Mouse (Mus musculus) layer of hippocampus, adult 18-20 months (tissue): ENCODE results near the gene Ahcyl2. TPM values are rescaled to one million over a fixed set of nuclear protein-coding genes. Genes with fewer than 3 reads are reported as not detected.
A peak's percentile ranks its signal among the peaks of the same experiment; 100 is the strongest.
"Not testable (repeated sequence)": the region's sequence is repeated elsewhere in the genome, so short reads cannot be mapped to it uniquely, and the experiment has no call there.

ENCODE experiments used
- DNase-seq, 2 experiments: peaks; one replicate each; pipeline ENCODE4 v3.0.0; 2022; ENCODE audit warnings: low spot score in 2 of 2
- long read RNA-seq: library from polyadenylated mRNA; stranded (forward); transcript quantifications from one replicate; pipeline ENCODE4 v2.0.0, GENCODE M21; 2021
- total RNA-seq, 2 experiments: library from RNA; stranded (reverse); gene quantifications; 2 replicates each; pipeline ENCODE4 v1.2.3; 2021

Gene Ahcyl2
- total RNA-seq = 100 to 1,000 TPM; 231 to 237 TPM
- long read RNA-seq, full-length matches to known transcripts = 59 of 88 reads
- long read RNA-seq, partial matches to known transcripts = 6 of 88 reads
- long read RNA-seq, other reads (novel, unspliced or antisense) = 23 of 88 reads

DNA sequence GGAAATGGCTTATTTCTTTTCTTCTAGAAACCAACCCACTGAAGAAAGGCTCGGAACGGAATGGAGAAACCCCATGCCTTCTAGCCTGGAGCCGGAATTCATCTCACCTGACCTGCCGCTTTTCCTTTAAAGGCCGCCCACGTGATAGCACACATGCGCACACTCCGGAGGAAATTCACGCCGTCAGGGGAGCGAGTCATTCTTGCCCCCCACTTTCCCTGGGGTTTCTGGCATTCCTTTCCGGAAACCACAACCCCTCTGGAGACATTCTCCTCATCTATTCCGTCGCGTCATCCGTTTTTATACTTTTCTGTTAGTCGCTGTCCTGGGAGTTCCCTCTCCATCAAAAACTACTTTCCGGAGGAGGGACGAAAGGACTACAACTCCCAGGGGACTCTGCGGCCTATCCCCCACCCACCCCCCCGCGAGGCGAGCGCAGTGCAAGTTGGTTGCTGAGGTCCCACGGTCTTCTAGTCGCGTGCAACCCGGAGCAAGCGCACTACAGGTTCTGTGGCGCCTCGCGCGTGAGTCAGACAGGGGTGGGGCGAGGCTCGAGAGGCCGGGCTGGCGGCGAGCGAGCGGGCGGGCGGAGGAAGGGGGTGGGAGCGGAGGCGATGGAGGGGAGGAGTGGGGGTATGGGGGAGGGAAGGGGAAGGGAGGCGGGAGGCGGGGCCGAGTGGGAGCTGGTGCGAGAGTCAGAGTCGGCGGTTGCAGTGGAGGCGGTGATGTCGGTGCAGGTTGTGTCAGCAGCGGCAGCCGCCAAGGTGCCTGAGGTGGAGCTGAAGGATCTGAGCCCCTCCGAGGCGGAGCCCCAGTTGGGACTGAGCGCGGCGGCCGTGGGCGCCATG is at the start of gene Ahcyl2:
Gene Ahcyl2 (plus strand): TSS at position 199 of the 848 bp plus-strand sequence.
- peak; percentile 95 to 97 for DNase-seq

DNA sequence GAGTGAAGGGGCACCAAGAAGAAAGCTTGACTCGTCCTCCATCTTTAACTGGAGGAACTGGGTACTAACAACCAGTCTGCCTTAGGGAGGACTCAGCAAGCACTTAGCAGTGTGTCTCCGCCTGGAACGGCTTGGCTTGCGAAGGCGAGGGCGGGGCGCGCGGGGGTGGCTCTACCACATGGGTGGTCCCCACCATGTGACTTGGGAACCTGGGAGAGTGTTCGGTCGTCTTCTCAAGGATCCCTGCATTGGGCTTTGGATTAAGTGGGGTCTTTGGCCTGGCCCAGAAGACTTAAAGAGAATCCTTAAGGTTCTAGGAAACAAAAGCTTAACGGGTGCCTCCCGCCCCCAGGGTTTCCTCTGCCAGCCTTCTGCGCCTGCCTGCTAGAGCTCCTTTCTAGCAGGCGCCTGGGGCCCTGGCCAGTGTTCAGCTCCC is 48.9 kb upstream of the Ahcyl2 start:
- DNase-seq = peak; percentile 67 to 77

DNA sequence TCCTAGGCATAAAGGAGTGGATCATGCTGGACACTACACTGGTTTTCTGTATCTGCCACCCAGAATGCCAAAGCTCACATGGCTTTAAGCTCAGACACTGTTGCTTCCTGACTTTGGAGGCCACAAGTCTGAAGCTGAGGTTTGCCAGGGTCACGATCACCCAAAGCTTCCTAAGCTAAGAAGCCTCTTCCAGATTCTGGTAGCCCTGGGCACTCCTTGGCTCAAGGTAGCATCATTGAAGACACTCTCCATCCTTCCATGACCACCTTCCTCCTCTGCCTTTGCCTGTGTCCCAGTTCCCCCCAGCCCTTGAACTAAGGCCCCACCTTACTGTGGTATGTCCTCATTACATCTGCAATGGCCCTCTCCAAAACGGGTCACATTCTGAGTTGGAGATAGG is 45.9 kb upstream of the Ahcyl2 start:
- DNase-seq = no peak

DNA sequence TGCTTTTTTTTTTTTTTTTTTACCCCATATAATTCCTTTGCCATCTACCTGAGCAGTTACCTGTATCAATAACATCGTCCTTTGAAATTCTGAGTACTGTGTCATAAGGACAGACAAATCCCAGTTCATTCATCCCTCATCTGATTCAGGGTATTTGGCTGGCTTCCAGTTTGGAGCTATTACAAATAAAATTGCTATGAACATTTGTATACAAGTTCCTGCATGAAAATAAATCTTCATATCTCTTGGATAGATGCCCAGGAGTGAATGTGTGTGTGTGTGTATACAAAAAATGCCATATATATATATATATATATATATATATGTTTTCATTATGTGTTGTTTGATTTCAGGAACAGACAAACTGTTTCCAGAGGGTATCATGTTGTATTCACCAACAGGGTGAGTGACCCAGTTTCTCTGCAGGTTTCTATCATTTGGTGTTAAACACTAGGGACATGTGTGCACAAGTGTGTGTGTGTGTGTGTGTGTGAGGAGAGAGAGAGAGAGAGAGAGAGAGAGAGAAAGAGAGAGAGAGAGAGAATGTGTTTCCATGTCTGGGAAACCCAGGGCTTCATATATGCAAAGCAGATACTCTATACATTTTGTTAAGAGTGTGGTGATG is 41.1 kb upstream of the Ahcyl2 start:
- no peak for DNase-seq

DNA sequence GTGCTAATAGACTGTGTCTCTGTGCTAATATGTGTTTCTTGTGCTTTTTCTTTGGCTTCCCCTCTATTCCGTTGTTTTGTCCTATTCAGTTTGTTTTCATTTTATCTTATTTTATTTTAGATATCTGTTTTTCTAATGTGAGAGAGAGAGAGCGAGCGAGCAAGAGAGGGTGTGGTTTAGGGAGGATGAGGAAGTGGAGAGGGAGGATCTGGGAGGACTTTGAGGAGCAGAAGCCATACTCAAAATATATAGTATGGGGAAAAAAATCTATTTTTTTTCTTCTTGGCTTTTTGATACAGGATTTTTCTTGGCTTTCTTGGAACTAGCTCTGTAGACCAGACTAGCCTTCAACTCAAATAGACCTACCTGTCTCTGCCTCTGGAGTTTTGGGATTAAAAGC is 39.8 kb upstream of the Ahcyl2 start:
- no peak for DNase-seq

DNA sequence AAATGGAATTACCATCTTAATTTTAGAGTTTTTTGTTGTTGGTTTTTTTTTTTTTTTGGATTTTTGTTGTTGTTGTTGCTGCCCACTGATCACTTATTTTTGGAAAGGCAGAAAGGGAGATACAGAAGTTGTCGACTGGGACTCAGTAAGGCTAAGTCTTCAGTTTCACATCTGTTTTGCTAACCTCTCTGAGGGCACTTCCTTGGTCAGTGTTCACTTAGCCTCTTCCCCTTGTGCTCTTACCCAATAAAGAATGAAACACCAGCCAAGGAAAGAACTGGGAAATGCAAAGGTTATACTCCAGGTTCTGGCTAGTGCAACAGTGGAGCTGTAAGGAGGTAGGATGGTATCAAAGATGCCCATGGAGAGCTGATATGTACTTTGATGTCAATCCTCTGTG is 38.3 kb upstream of the Ahcyl2 start:
- DNase-seq = no peak

DNA sequence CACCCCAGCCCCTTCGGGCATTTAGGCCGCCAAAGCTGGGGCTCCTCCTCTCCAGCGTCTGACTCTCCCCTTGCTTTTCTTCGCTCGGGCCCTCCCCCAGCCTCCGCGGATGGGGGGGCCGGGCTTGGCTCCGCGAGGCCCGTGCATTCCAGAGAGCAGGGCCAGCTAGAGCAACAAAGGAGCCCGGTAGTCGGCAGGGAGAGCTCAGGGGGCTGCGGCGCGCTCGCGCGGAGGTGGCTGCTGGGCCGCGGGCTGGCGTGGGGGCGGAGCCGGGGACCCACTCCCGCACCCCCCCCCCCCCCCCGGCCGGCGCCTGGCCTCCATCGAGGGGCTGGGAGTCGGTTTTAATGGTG is 32.5 kb upstream of the Ahcyl2 start, which contains the start of gene Smo:
Gene Smo (plus strand): TSS at position 168 of the 353 bp plus-strand sequence.
- DNase-seq = peak in 1 of 2 experiments; percentile 37

DNA sequence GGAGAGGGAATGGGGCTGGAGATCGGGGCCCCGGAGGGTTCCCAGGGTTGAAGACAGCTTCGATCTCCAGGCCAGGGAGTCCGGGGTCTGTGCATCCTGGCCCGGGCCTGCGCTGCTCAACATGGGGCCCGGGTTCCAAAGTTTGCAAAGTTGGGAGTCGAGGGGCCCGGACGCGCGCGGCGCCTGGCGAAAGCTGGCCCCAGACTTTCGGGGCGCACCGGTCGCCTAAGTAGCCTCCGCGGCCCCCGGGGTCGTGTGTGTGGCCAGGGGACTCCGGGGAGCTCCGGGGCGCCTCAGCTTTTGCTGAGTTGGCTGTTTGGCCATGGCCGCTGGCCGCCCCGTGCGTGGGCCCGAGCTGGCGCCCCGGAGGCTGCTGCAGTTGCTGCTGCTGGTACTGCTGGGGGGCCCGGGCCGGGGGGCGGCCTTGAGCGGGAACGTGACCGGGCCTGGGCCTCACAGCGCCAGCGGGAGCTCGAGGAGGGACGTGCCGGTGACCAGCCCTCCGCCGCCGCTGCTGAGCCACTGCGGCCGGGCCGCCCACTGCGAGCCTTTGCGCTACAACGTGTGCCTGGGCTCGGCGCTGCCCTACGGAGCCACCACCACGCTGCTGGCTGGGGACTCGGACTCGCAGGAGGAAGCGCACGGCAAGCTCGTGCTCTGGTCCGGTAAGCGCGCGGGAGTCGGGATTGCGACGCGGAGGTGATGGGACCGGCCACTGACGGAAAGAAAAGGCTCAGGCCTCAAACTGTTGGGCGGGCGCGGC is 31.9 kb upstream of the Ahcyl2 start:
- DNase-seq = no peak

DNA sequence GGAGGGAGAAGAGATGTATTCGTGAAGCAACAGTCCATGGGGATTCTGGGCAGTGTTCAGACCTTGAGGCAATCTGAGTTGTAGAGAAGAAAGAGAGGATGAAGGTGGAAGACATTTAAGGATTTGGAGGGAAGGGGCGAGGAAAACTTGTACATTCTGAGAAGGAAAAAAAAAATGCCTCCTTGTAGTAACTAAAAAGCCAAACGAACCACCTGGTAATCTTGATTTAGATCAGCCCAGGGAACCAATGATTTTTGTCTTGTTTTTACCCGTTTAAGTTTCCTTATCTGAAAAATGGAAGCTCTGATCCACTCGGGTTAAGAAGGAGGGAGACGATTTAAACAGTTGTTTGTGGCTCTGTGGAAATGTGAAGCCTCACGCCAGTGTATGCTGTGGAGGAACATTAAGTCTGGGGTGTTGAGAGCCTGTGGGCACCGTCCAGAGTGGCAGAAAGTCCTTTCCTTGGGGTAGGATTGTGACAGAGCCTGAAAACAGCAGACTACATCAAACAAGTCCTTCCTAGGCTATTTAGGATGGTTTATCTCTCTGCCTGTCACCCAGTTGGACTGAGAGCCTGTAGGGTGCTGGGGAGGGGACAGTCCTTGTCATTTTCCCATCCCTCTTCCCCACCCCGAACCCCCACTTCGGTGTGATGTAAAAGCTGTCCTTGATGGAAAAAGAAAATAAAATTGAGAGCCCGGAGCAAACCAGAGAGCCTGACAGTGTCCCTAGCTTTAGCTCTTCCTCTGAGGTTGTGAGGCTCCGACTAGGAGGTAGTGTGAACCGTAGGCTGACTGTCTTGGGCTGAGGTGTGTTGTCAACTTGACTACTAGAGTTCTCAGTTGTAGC is 31.0 kb upstream of the Ahcyl2 start:
- DNase-seq = no peak

DNA sequence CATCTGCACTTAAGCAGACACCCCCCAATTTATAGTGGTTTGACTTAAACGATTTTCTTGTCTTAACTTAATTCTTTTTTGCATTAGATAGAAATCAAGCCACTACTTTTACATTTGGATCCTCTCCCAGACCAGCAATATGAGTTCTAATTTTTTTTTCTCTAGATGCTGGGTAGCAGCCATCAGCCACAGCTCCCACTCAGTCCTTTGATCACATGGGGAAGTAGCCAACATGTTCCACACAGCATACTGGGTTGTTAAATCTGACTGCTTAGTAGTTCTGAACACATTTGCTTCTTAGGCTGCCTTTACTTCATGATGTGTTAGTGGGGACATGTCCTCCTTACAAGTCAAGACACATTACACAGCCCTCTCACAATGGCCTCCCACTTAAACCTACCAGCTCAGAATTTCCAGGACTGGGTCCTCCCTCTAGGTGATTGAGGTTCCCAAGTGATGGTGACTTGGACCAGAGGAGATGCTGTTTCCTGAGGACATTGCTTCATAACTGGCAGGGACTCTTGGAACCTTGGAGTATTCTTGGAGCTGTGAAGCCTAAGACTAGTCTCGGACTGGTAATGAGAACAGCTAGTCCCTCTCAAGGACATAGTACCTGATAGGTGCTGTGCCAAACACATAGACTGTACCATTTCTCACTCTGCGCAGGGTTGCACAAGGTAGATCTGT is 16.2 kb upstream of the Ahcyl2 start:
- DNase-seq = peak in 1 of 2 experiments; percentile 82

DNA sequence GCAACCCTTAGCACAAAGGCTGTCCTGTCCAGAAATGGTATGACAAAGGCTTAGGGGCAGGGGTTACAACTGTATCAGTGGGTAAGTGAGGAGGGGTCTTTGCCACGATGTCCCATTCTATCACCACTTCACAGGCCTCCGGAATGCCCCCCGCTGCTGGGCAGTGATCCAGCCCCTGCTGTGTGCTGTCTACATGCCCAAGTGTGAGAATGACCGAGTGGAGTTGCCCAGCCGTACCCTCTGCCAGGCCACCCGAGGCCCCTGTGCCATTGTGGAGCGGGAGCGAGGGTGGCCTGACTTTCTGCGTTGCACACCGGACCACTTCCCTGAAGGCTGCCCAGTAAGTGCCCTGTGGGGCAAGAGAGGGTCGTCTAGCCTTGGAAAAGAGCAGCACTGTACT is 14.5 kb upstream of the Ahcyl2 start:
- no peak for DNase-seq

DNA sequence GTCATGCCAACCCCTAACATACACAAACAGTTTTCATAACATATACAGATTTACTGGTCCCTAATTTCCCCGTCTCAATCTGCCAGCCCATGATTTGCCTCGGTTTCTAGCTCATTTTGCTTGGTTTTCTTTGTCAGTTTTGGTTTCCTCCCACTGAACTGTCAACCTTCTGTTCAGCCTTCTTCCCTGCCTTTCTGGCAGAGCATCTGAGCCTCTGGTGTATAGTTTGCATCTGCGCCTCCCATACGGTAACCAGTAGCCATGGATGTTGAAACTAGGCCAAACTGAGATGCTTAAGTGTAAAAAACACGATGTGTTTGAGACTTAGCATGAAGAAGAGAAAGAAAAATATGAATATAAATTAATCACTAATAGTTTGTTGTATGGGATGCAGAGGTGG is 11.8 kb upstream of the Ahcyl2 start:
- DNase-seq = peak; percentile 69 to 83

DNA sequence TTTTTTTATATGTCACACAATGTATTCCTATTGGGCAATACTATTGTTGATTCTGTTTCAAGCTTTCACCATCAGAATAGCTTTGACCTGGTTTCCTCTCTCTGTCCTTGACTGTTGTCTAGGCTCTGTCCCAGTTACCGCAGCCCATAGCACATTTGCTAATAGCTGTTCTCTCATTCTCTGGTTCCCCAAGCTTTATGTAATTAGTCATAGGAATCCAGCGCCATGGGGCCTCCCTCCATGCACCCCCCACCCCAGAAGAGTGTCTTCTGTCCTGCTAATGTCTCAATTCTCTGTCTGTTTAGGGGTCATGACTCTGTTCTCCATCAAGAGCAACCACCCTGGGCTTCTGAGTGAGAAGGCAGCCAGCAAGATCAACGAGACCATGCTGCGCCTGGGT is 11.3 kb upstream of the Ahcyl2 start:
- peak in 1 of 2 experiments; percentile 11 for DNase-seq

DNA sequence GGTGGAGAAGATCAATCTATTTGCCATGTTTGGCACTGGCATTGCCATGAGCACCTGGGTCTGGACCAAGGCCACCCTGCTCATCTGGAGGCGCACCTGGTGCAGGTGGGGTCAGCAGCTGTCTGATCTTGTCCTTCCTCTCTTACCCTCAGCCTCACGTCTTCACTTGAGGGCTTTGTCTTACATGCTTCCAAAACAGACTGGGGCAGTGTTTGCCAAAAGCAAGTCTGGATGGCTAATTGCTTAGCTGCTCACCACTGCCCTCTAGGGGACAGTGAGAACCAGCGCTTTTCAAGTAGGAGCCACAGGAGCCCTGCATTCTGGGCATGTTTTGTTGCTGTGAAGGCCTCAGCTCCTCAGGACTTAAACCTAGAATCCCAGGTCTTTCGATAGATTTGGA is 9.4 kb upstream of the Ahcyl2 start:
- DNase-seq = peak; percentile 68 to 90

DNA sequence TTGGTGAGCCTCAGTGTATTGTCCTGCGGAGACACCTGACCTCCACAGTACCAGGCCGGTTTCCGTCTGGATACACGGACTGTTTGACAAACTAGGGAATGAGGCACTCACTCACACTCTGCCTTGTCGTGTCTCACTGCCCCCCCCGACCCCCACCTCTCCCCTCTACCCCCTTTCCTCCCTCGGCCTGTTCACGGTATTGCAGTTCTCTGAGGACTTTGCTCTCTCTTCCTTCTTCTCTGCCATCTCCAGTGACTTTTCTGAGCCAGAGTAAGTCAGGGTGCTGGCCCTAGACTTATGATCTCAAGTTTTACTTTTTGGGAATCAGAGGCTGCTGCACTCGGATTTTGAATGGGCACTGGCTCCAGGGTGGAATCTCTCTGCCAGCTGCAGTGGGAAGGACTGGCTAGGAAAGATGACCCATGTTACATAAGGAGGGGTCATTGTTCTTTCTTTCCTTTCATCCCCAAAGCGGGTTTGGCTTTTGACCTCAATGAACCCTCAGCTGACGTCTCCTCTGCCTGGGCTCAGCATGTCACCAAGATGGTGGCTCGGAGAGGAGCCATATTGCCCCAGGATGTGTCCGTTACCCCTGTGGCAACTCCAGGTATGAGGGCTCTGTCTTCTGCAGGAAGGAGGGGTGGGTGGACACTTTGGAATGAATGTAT is 8.7 kb upstream of the Ahcyl2 start:
- DNase-seq = no peak

DNA sequence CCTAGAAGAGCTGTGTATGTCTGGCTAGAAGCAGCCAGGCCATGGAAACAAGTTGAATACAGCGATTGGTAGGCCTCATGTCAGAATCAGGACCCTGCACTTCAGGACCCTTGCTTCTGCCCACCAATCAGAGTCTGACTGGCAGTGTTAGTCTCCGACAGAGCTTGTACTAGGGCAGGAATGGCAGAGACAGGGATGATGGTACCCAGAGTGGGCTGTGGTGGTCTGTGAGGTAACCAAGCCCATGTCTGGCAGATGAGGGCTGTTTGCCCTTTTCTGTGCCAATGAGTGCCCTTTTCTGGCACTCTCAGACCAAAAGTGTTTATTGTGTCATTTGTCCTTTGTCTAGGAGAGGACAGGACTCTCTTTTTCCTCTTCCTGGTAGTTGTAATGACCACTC is 7.4 kb upstream of the Ahcyl2 start:
- DNase-seq = not testable (repeated sequence)

DNA sequence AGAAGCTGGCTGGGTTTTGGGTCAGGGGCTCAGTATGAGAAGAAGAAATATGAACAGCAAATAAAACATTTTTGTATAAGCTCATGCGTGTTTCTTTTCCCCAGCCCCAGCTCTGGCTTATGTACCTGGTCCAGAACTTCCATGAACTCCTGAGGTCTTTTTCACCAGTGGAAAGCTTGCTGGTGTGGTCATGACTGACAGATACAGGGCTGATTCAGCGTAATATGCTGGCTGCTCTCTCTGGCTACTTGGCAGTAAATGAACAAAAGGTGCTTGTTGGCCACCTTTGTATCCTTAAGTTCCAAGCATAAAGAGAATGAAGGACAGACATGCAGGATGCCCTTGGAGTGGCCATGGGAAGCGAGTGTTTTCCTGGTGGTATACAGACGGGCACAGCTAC is 6.5 kb upstream of the Ahcyl2 start:
- DNase-seq = no peak

DNA sequence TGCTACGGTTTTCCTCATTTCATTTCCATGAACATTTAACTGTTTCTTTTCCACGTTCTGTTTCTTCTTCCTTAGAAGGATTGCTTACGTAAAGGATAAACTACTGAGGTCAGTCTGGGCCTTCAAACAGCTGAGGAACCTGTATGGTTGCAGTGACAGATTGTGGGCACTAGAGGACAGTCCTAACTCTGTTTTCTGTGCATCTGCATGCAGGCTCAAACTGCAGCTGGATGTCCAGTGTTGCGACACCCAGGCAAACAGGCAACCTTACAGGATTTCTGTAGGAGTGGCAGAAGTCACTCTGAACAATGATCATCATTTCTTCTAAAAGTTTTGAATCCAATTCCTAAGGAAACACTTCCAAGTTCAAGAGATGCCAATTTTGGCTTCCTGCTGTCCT is 5.3 kb upstream of the Ahcyl2 start:
- no peak for DNase-seq

DNA sequence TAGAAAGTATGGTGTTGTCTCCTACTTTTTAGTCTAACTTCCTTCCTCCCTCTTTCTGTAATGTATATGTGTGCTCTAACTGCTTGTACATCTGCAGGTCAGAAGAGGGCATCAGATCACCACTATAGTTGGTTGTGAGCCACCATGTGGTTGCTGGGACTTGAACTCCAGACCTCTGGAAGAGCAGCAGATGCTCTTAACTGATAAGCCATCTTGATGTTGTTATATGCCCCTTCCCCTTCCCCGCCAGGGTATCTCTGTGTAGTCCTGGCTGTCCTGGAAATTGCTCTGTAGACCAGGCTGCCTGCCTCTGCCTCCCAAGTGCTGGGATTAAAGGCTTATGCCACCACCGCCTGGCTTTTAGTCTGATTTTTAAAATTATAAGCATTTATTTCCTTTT is 937 bp upstream of the Ahcyl2 start:
- DNase-seq = no peak
